Mouse (Mus musculus): Measurements from ENCODE around the gene Gm21761. TPM values are rescaled to one million over a fixed set of nuclear protein-coding genes. Genes with fewer than 3 reads are reported as not detected.
"Not testable (repeated sequence)": the region's sequence is repeated elsewhere in the genome, so short reads cannot be mapped to it uniquely, and the experiment has no call there.

Gm21761 gene
- total RNA-seq (2021), result not detected
- long read RNA-seq, experiment 1, result 0 reads
- long read RNA-seq, experiment 2, result 0 reads

- intact Hi-C loops (cut with DNase I); H3K27ac ChIP-seq; H3K4me3 ChIP-seq: not testable (repeated sequence)
These were observed at the start of gene Gm21761 for GRCm38 (mm10) chr13:119929172-119929571. Gene Gm21761, minus strand, starts transcription at chr13:119929272.

GRCm38 (mm10) chr13:119969163-119969562 lies 40.1 kb upstream of the Gm21761 start:
- not testable (repeated sequence) for DNase-seq

More at GRCm38 (mm10) chr13:119929172-119929571, at the start of gene Gm21761:
- not testable (repeated sequence) for DNase-seq

GRCm38 (mm10) chr13:119968193-119968592 lies 39.1 kb upstream of the Gm21761 start:
- DNase-seq; H3K27ac ChIP-seq; intact Hi-C loops (cut with DNase I); H3K4me3 ChIP-seq: not testable (repeated sequence)

More at GRCm38 (mm10) chr13:119969163-119969562, 40.1 kb upstream of the Gm21761 start:
- H3K27ac ChIP-seq; H3K4me3 ChIP-seq; intact Hi-C loops (cut with DNase I): not testable (repeated sequence)

GRCm38 (mm10) chr13:119965968-119966367 lies 36.9 kb upstream of the Gm21761 start:
- peak overlapping the region; percentile 68 for H3K4me3 ChIP-seq
- H3K27ac ChIP-seq; intact Hi-C loops (cut with DNase I): not testable (repeated sequence)
- DNase-seq, result peak; percentile 31

- DNase-seq; H3K27ac ChIP-seq; intact Hi-C loops (cut with DNase I): not testable (repeated sequence)
- peak overlapping the region; percentile 68 for H3K4me3 ChIP-seq
These were observed 36.4 kb upstream of the Gm21761 start for GRCm38 (mm10) chr13:119965302-119965952.

- H3K4me3 ChIP-seq; intact Hi-C loops (cut with DNase I); H3K27ac ChIP-seq; DNase-seq: not testable (repeated sequence)
These were observed 33.8 kb upstream of the Gm21761 start for GRCm38 (mm10) chr13:119962856-119963255.

- intact Hi-C loops (cut with DNase I); H3K4me3 ChIP-seq; DNase-seq; H3K27ac ChIP-seq: not testable (repeated sequence)
These were observed 26.5 kb upstream of the Gm21761 start for GRCm38 (mm10) chr13:119955567-119955966.

GRCm38 (mm10) chr13:119955089-119955488 lies 26.0 kb upstream of the Gm21761 start:
- DNase-seq; H3K27ac ChIP-seq; H3K4me3 ChIP-seq; intact Hi-C loops (cut with DNase I): not testable (repeated sequence)

- intact Hi-C loops (cut with DNase I); DNase-seq; H3K4me3 ChIP-seq; H3K27ac ChIP-seq: not testable (repeated sequence)
These were observed 21.6 kb upstream of the Gm21761 start, which contains the start of gene B020031M17Rik for GRCm38 (mm10) chr13:119950706-119951105. Gene B020031M17Rik, minus strand, starts transcription at chr13:119950806.

GRCm38 (mm10) chr13:119924597-119925340 lies 4.3 kb downstream of the Gm21761 start:
- intact Hi-C loops (cut with DNase I); H3K27ac ChIP-seq; DNase-seq: not testable (repeated sequence)

GRCm38 (mm10) chr13:119916966-119917722 lies 11.9 kb downstream of the Gm21761 start:
- intact Hi-C loops (cut with DNase I), result not testable (repeated sequence)

More at GRCm38 (mm10) chr13:119924597-119925340, 4.3 kb downstream of the Gm21761 start:
- H3K4me3 ChIP-seq, result not testable (repeated sequence)

GRCm38 (mm10) chr13:119916449-119916848 lies 12.6 kb downstream of the Gm21761 start:
- H3K27ac ChIP-seq; intact Hi-C loops (cut with DNase I): not testable (repeated sequence)

More at GRCm38 (mm10) chr13:119916966-119917722, 11.9 kb downstream of the Gm21761 start:
- not testable (repeated sequence) for H3K4me3 ChIP-seq, H3K27ac ChIP-seq, DNase-seq

GRCm38 (mm10) chr13:119898549-119898948 lies 30.5 kb downstream of the Gm21761 start:
- DNase-seq; H3K4me3 ChIP-seq; intact Hi-C loops (cut with DNase I); H3K27ac ChIP-seq: not testable (repeated sequence)

More at GRCm38 (mm10) chr13:119916449-119916848, 12.6 kb downstream of the Gm21761 start:
- not testable (repeated sequence) for H3K4me3 ChIP-seq, DNase-seq

- intact Hi-C loops (cut with DNase I); H3K27ac ChIP-seq; H3K4me3 ChIP-seq; DNase-seq: not testable (repeated sequence)
These were observed 34.4 kb downstream of the Gm21761 start, which contains the start of gene Tcstv1 for GRCm38 (mm10) chr13:119894685-119895084. Gene Tcstv1, minus strand, starts transcription at chr13:119894785.

GRCm38 (mm10) chr13:119886896-119887295 lies 42.2 kb downstream of the Gm21761 start:
- H3K27ac ChIP-seq; H3K4me3 ChIP-seq; intact Hi-C loops (cut with DNase I); DNase-seq: not testable (repeated sequence)

- H3K27ac ChIP-seq; DNase-seq; intact Hi-C loops (cut with DNase I): not testable (repeated sequence)
These were observed 64.6 kb downstream of the Gm21761 start for GRCm38 (mm10) chr13:119864395-119864999.

GRCm38 (mm10) chr13:119862399-119862798 lies 66.7 kb downstream of the Gm21761 start:
- DNase-seq; H3K27ac ChIP-seq; intact Hi-C loops (cut with DNase I); H3K4me3 ChIP-seq: not testable (repeated sequence)

More at GRCm38 (mm10) chr13:119864395-119864999, 64.6 kb downstream of the Gm21761 start:
- not testable (repeated sequence) for H3K4me3 ChIP-seq
